Mouse (Mus musculus) forebrain, embryonic 10.5 days (tissue): ENCODE data around the gene Prp2. TPM values are rescaled to one million over a fixed set of nuclear protein-coding genes. Genes with fewer than 3 reads are reported as not detected.
"Not testable (repeated sequence)": the region's sequence is repeated elsewhere in the genome, so short reads cannot be mapped to it uniquely, and the experiment has no call there.

ENCODE experiments used
- DNase-seq: peaks from one replicate; pipeline ENCODE4 v3.0.0-alpha.2; 2017; ENCODE audit warnings: low spot score; ENCODE audit errors: extremely low spot score
- H3K27ac ChIP-seq: fragments of 300-500 bp; sonication (generic); 2 replicates; pipeline ENCODE4 v1.5.1; 2016; ENCODE audit warnings: mild to moderate bottlenecking
- H3K27me3 ChIP-seq: fragments of 300-500 bp; sonication (generic); 2 replicates; pipeline ENCODE4 v1.6.1; 2016; ENCODE audit warnings: mild to moderate bottlenecking; ENCODE audit not compliant: poor library complexity, severe bottlenecking
- H3K36me3 ChIP-seq: fragments of 300-500 bp; sonication (generic); replicated peaks from 2 replicates; pipeline ENCODE4 v1.6.1; 2016; ENCODE audit warnings: mild to moderate bottlenecking, moderate library complexity
- H3K4me1 ChIP-seq: fragments of 300-500 bp; sonication (generic); 2 replicates; pipeline ENCODE4 v1.6.1; 2016
- H3K4me3 ChIP-seq: fragments of 300-500 bp; sonication (generic); 2 replicates; pipeline ENCODE4 v1.5.1; 2016; ENCODE audit warnings: mild to moderate bottlenecking, moderate library complexity
- H3K9me3 ChIP-seq: fragments of 300-500 bp; sonication (generic); 2 replicates; pipeline ENCODE4 v1.6.1; 2016; ENCODE audit warnings: mild to moderate bottlenecking, moderate library complexity
- WGBS: fragments of 180-500 bp; shearing (Covaris S2); methylation state at CpG from one replicate; pipeline ENCODE4 v1.1.7; 2016; 5-methylcytosine and 5-hydroxymethylcytosine counted together
- polyA plus RNA-seq: library from polyadenylated mRNA; unstranded; fragments of >200 nt; fragmentation: Nextera tagmentation; extraction: Ambion mirVana; gene quantifications from 2 replicates; pipeline ENCODE4 v1.2.1, GENCODE M21; 2016

The Prp2 gene
- polyA plus RNA-seq = not detected in 2 replicates

DNA sequence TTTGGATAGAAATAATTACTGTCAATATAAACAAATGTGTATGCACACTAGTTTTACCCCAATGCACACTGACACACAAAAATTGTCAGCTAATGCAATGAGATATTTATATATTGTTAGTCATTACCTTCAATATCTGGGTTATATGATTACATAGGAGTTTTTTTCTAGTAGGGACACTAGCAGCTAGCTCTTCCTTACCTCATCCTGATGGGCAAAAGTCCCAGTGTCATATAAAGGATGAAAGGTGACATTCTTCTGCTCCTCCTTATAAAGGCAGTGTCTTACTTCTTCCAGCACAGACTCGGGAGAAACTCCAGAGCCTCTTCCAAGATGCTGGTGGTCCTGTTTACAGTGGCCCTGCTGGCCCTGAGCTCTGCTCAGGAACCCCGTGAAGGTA lies at the start of gene Prp2:
TSS of gene Prp2 (plus strand) at position 301 of the 400 bp plus-strand sequence.
- H3K9me3 ChIP-seq, DNase-seq, H3K27ac ChIP-seq, H3K27me3 ChIP-seq, H3K36me3 ChIP-seq, H3K4me1 ChIP-seq, H3K4me3 ChIP-seq: not testable (repeated sequence)
- WGBS = 76% methylated on average over 2 of the region's 2 CpGs

DNA sequence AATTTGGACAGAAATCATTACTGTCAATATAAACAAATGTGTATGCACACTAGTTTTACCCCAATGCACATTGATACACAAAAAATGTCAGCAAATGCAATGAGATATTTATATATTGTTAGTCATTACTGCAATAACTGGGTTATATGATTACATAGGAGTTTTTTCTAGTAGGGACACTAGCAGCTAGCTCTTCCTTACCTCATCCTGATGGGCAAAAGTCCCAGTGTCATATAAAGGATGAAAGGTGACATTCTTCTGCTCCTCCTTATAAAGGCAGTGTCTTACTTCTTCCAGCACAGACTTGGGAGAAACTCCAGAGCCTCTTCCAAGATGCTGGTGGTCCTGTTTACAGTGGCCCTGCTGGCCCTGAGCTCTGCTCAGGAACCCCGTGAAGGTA lies 26.2 kb upstream of the Prp2 start, which contains the start of gene Prh1:
TSS of gene Prh1 (plus strand) at position 301 of the 400 bp plus-strand sequence.
- DNase-seq, H3K27me3 ChIP-seq, H3K36me3 ChIP-seq, H3K4me3 ChIP-seq, H3K4me1 ChIP-seq, H3K27ac ChIP-seq: not testable (repeated sequence)
- 95% methylated on average over 1 of the region's 1 CpGs for WGBS
- H3K9me3 ChIP-seq = peaks cover 13% of the 10 kb centered on the region

- Histone ChIP-seq H3K9me3 (no peaks in the 10 kb centered on the region), H3K27me3 (no peaks in the 10 kb centered on the region), H3K27ac (no peak overlapping the region), H3K36me3 (no peaks in the 10 kb centered on the region), H3K4me3 (no peak overlapping the region), H3K4me1 (no peaks in the 10 kb centered on the region)
- no peak for DNase-seq
Observed at GRCm38 (mm10) chr6:132649399-132649798, 53.7 kb downstream of the Prp2 start.

Other genes starting within 250 kb of the Prp2 start
- gene Gm8882, start 231.8 kb upstream of the Prp2 start, polyA plus RNA-seq = not detected in 2 replicates
- not detected in 2 replicates for gene Prh1, start 26.1 kb upstream of the Prp2 start, polyA plus RNA-seq
- gene A630073D07Rik, start 55.6 kb downstream of the Prp2 start, polyA plus RNA-seq = not detected in 2 replicates
- not detected in 2 replicates for gene Tas2r120, start 61.0 kb downstream of the Prp2 start, polyA plus RNA-seq
- gene Tas2r121, start 105.1 kb downstream of the Prp2 start, polyA plus RNA-seq = not detected in 2 replicates
- not detected in 2 replicates for gene Tas2r122, start 116.0 kb downstream of the Prp2 start, polyA plus RNA-seq
- not detected in 2 replicates for gene Tas2r115, start 142.1 kb downstream of the Prp2 start, polyA plus RNA-seq
- gene Tas2r124, start 158.8 kb downstream of the Prp2 start, polyA plus RNA-seq = not detected in 2 replicates
- gene Tas2r102, start 166.2 kb downstream of the Prp2 start, polyA plus RNA-seq = not detected in 2 replicates
- gene Tas2r136, start 182.2 kb downstream of the Prp2 start, polyA plus RNA-seq = not detected in 2 replicates
- not detected in 2 replicates for gene Tas2r117, start 206.9 kb downstream of the Prp2 start, polyA plus RNA-seq